Mouse (Mus musculus): Measurements from ENCODE around the gene Krtap17-1.

Krtap17-1 gene

DNA sequence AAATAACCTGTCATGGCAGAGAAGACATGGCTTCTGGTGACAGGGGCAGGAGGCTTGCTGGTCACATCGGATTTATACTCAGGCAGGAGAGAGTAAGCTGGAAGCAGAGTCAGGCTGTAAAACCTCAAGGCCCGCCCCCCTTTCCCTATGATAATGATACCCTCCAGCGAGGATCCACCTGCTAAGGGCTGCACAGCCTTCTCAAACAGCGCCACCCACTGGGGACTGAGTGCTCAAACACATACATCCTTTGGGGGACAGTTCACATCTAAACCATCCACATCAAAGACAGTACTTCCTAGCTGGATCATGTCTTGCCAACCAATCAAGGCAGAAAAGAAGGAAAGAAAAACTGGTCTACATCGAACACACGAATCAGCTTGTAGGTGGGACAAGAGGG is 29.6 kb downstream of the Krtap17-1 start:
- peak; percentile 10 for DNase-seq

DNA sequence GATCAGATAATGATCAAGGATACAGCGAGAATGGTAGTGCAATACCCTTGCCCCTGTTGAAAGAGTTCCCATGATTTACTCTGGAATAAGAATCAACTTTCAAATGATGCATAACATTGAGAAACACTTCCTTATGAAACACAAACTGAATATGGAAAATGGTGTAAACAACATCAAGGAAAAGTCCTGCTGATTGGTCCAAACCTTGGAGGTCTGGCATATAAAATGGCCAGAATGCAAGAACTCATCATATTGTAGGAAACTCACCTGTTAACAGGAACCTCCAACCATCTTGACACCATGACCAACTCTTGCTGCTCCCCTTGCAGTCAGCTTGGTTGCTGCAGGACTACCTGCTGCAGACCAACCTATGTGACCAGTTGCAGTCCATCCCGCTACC is 45.6 kb downstream of the Krtap17-1 start, which contains the start of gene Krtap9-5:
Gene Krtap9-5, plus strand, starts transcription at position 301 of the 400 bp plus-strand sequence.
- no peak for DNase-seq

Measured in right cerebral cortex, postnatal 4 days (tissue).